Mouse (Mus musculus) lung, adult 2 months (tissue): ENCODE results near the gene Zfp637.

Source experiments
- CTCF ChIP-seq: fragments of 200-500 bp; IDR thresholded peaks from 2 replicates; pipeline ENCODE4 v1.5.1; 2011; ENCODE audit warnings: mild to moderate bottlenecking, low read length, control low read depth; ENCODE audit not compliant: insufficient read depth
- POLR2A ChIP-seq: fragments of 200-500 bp; IDR thresholded peaks from 2 replicates; pipeline ENCODE4 v1.6.1; 2011; ENCODE audit warnings: low read depth, mild to moderate bottlenecking, control low read depth, low read length, borderline replicate concordance; ENCODE audit errors: extremely low read depth

GRCm38 (mm10) chr6:117847772-117848171 lies 6.8 kb downstream of the Zfp637 start:
- no peak for TF ChIP-seq CTCF
- TF ChIP-seq POLR2A: no peak
